Mouse (Mus musculus) midbrain, embryonic 15.5 days (tissue): Measurements from ENCODE around the gene Golgb1. TPM values are rescaled to one million over a fixed set of nuclear protein-coding genes. Genes with fewer than 3 reads are reported as not detected.

Experiments used
- ATAC-seq: fragments of 200-750 bp; cut with Nextera tagmentation; replicated peaks from 2 replicates; pipeline ENCODE4 v1.8.0; 2017; ENCODE audit warnings: moderate TSS enrichment
- H3K27ac ChIP-seq: fragments of 300-500 bp; sonication (generic); 2 replicates; pipeline ENCODE4 v1.5.1; 2015; ENCODE audit warnings: mild to moderate bottlenecking, inconsistent platforms
- H3K27me3 ChIP-seq: fragments of 300-500 bp; sonication (generic); replicated peaks from 2 replicates; pipeline ENCODE4 v1.6.1; 2015; ENCODE audit warnings: inconsistent platforms
- H3K36me3 ChIP-seq: fragments of 300-500 bp; sonication (generic); replicated peaks from 2 replicates; pipeline ENCODE4 v1.6.1; 2015; ENCODE audit warnings: inconsistent platforms
- H3K4me1 ChIP-seq: fragments of 300-500 bp; sonication (generic); 2 replicates; pipeline ENCODE4 v1.6.1; 2015; ENCODE audit warnings: inconsistent platforms
- H3K4me2 ChIP-seq: fragments of 300-500 bp; sonication (generic); 2 replicates; pipeline ENCODE4 v1.6.1; 2015; ENCODE audit warnings: inconsistent platforms, mild to moderate bottlenecking, moderate library complexity
- H3K4me3 ChIP-seq: fragments of 300-500 bp; sonication (generic); 2 replicates; pipeline ENCODE4 v1.5.1; 2015; ENCODE audit warnings: mild to moderate bottlenecking, inconsistent platforms
- H3K9ac ChIP-seq: fragments of 300-500 bp; sonication (generic); 2 replicates; pipeline ENCODE4 v1.6.1; 2015; ENCODE audit warnings: mild to moderate bottlenecking, inconsistent platforms
- H3K9me3 ChIP-seq: fragments of 300-500 bp; sonication (generic); 2 replicates; pipeline ENCODE4 v1.6.1; 2016; ENCODE audit warnings: inconsistent platforms
- WGBS: fragments of 180-500 bp; shearing (Covaris S2); methylation state at CpG from one replicate; pipeline ENCODE4 v1.1.7; 2015; ENCODE audit warnings: mixed read lengths; 5-methylcytosine and 5-hydroxymethylcytosine counted together
- polyA plus RNA-seq: library from polyadenylated mRNA; unstranded; fragments of >200 nt; fragmentation: Nextera tagmentation; extraction: Ambion mirVana; gene quantifications from 2 replicates; pipeline ENCODE4 v1.2.1, GENCODE M21; 2015

The Golgb1 gene
- polyA plus RNA-seq, 1 experiment from 2014 or later = 84.8 TPM

DNA sequence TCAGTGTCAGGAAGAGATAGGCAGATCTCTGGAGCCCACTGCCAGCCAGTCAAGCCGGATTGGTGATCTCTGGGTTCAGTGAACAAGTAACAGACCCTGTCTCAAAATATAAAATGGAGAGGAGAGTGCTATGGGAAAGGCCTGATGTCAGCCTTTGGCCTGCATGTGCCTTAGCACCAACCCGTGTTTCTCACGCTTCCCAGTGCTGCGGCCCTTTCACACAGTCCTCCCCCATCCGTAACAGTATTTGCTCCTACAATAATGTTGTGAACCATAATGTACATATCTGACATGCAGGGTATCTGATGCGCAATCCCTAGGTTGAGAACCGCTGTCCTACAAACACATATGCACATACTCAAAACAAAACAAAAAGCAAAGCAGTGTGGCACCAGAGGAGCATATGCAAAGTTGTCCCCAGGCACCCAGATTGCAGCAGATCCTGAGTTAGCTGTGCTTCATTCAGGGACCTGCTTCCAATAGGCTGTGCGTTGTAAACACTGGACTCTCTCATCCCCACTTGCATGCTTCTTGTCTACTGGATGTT is 46.2 kb downstream of the Golgb1 start:
- Histone ChIP-seq H3K9ac (no peak overlapping the region), H3K9me3 (no peaks in the 10 kb centered on the region), H3K4me2 (no peak overlapping the region), H3K27ac (no peak overlapping the region), H3K27me3 (no peaks in the 10 kb centered on the region), H3K36me3 (peaks cover 42% of the 10 kb centered on the region), H3K4me3 (no peak overlapping the region), H3K4me1 (no peaks in the 10 kb centered on the region)
- WGBS = 93% methylated on average over 8 of the region's 8 CpGs
- ATAC-seq = no peak

DNA sequence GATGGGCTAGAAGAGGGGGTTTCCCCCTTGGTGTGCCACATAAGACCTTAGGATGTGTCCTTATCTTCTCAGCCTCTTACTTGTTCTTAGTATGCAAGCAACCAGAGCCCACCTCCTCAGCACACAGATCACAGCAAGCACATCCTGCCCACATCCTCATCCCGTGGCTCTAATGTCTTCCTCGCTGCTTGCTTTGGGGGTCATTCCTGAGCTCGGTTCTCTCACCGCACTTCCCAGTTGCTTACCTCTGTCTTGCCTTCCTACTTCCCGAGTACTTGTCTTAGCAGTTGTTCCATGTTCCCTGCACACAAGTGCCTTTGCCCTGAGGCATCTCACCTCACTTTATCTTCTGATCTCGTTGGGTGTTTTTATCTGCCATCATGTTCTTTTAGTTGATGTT is 47.0 kb downstream of the Golgb1 start:
- WGBS = 89% methylated on average over 6 of the region's 6 CpGs
- Histone ChIP-seq H3K9me3 (no peaks in the 10 kb centered on the region), H3K4me3 (no peak overlapping the region), H3K36me3 (peaks cover 48% of the 10 kb centered on the region), H3K4me1 (no peaks in the 10 kb centered on the region), H3K27ac (no peak overlapping the region), H3K4me2 (no peak overlapping the region), H3K27me3 (no peaks in the 10 kb centered on the region), H3K9ac (no peak overlapping the region)
- no peak for ATAC-seq

DNA sequence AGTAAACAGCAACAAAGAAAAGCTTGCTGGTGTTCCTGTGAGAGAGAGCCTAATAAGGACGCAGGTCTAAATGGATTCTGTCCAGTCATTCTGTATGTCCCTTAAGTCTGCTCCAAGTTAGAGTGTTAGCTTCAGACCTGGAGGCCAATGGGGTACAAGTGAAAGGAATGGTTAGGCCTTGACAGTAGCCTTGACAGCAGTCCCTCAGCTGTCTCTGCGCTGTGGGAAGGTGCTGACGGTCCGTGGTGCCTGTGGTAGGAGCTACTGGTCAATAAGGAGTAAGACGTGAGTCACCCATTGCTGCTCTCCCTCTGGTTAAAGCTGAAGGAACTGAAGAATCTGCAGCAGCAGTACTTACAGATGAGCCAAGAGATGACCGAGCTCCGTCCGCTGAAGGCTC is 49.4 kb downstream of the Golgb1 start:
- no peak overlapping the region for H3K4me3 ChIP-seq
- no peak for ATAC-seq
- no peaks in the 10 kb centered on the region for H3K4me1 ChIP-seq
- no peaks in the 10 kb centered on the region for H3K9me3 ChIP-seq
- 94% methylated on average over 8 of the region's 8 CpGs for WGBS
- no peaks in the 10 kb centered on the region for H3K27me3 ChIP-seq
- peaks cover 46% of the 10 kb centered on the region for H3K36me3 ChIP-seq
- H3K27ac ChIP-seq = no peak overlapping the region
- no peak overlapping the region for H3K4me2 ChIP-seq
- no peak overlapping the region for H3K9ac ChIP-seq

DNA sequence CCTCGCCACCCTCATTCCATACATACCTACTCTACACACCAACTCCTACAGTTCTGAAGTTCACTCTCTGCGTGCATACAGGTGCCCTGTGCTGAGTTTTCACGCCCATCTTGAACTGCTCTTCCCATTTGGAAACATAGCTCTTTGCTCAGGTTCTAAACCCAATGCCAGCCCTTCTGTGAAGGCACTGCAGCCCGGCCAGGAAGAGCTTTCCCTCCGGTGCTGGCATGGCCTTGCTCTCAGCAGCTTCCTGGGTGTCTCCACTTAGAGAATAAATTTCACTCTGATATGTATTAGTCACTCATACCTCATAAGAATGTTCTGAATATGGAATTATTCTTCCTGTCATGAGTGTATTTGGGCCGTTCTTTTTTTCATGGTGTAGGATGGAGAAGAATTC is 50.4 kb downstream of the Golgb1 start:
- no peak overlapping the region for H3K27ac ChIP-seq
- H3K4me3 ChIP-seq = no peak overlapping the region
- H3K36me3 ChIP-seq = peaks cover 48% of the 10 kb centered on the region
- no peaks in the 10 kb centered on the region for H3K4me1 ChIP-seq
- H3K9me3 ChIP-seq = no peaks in the 10 kb centered on the region
- no peak overlapping the region for H3K4me2 ChIP-seq
- H3K9ac ChIP-seq = no peak overlapping the region
- no peak for ATAC-seq
- 96% methylated on average over 6 of the region's 6 CpGs for WGBS
- H3K27me3 ChIP-seq = no peaks in the 10 kb centered on the region

DNA sequence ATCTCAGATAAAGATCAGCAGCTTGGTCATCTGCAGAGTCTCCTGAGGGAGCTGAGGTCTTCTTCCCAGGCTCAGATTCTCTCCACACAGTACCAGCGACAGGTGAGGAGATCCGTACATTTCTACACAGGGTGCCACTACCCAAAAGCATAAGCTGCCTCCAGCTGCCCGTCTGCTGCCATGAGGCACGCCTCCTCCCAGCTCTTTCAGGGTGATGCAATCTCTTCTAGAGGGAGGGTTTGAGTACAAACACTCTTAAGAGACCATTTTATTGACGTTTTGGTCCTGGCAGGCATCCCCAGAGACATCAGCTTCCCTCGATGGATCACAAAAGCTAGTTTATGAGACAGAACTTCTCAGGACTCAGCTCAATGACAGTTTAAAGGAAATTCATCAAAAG is 50.9 kb downstream of the Golgb1 start:
- Histone ChIP-seq H3K4me1 (no peaks in the 10 kb centered on the region), H3K9ac (no peak overlapping the region), H3K4me2 (no peak overlapping the region), H3K9me3 (no peaks in the 10 kb centered on the region), H3K36me3 (peaks cover 49% of the 10 kb centered on the region), H3K27me3 (no peaks in the 10 kb centered on the region), H3K4me3 (no peak overlapping the region), H3K27ac (no peak overlapping the region)
- no peak for ATAC-seq
- 89% methylated on average over 6 of the region's 6 CpGs for WGBS

DNA sequence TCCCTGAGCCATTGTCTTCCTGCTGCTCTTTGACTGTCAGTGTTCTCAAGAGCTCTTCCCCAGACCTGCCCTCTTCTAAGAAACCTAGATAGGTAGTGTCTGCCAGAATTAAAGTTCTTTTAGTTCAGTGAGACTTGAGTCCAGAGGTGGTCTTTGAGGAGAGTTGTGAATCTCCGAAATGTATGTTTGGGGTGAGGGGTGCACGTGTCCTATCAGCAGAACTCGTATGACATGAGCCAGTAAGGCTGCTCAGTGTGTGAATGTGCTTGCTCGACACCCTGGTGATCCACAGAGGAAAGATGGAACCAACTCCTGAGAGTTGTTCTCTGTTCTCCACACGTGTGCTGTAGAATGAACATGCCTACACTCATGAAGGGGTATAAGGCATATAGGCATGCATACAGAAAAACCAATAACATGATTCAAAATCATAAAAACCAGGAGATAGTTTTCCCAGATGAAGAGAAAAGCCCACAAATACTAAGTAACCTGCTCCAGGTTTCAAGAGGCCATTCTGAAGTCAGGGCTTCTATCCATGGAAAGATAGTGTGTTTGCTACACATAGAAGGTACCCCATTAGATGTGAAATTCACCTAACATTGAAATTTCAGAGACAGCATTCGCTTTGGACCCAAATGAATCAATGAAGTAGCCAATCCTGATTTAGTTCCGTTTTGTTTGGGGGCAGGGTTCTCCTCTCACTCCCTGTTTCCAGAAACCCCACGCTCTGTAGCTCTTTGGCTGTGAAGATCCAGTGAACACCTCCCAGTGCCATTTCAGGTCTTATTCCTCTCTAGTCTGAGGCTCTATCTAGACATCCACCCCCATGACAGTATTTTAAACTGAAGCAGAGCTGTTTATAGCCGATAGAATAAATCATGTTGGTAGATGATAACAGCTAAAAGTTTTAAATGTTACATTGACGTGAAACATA is 51.8 kb downstream of the Golgb1 start:
- 93% methylated on average over 10 of the region's 10 CpGs for WGBS
- Histone ChIP-seq H3K9ac (no peak overlapping the region), H3K27ac (no peak overlapping the region), H3K36me3 (peaks cover 55% of the 10 kb centered on the region), H3K4me3 (no peak overlapping the region), H3K27me3 (no peaks in the 10 kb centered on the region), H3K4me2 (no peak overlapping the region), H3K9me3 (no peaks in the 10 kb centered on the region), H3K4me1 (no peaks in the 10 kb centered on the region)
- no peak for ATAC-seq

DNA sequence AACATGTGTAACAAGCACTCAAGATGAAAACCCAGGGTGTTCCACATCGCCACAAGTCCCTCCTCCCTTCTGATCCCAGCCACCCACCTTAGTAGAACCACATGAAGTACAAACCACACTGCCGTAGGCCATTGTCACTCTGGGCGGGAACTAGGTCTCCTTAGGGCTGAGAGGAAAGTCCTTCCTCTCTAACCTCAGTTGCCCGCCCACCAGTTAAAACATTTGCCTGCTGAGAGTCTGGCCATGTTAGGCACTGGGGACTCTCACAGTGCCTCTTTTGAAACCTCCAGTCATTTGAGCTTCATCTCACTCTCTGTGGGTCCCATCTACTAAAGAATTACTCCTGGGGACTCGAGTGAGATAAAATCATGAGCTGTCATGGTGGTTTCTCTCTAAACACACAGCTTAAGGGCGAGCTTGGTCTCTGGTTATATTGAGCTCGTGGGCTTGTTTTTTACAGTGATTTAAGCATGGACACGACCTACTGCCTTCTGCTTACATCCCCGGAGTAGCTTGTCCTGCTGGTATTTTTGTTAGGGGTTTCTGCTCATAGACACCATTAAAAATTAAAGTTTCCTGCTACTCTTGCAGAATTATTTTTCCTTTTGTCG is 52.7 kb downstream of the Golgb1 start:
- no peaks in the 10 kb centered on the region for H3K27me3 ChIP-seq
- 91% methylated on average over 10 of the region's 10 CpGs for WGBS
- H3K27ac ChIP-seq = no peak overlapping the region
- H3K4me3 ChIP-seq = no peak overlapping the region
- H3K9me3 ChIP-seq = no peaks in the 10 kb centered on the region
- ATAC-seq = no peak
- H3K4me1 ChIP-seq = no peaks in the 10 kb centered on the region
- peaks cover 60% of the 10 kb centered on the region for H3K36me3 ChIP-seq
- no peak overlapping the region for H3K9ac ChIP-seq
- H3K4me2 ChIP-seq = no peak overlapping the region

DNA sequence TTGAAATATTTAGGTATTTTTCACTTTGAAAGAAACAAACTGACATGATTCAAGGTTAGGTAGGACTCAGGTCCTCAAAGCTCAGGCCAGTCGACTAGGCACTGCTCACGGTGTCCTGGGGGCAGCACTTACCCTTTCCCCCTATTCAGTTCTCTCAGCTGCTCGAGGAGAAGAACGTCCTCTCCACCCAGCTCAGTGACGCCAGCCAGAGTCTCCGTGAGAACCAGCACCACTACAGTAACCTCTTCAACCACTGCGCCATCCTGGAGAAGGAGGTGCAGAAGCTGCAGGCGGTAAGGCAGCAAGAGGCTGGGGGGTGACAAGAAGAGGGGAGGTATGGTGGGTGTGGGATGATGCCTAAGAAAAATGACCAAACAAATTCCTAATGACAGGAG is 53.2 kb downstream of the Golgb1 start:
- H3K9me3 ChIP-seq = no peaks in the 10 kb centered on the region
- H3K9ac ChIP-seq = no peak overlapping the region
- H3K27me3 ChIP-seq = no peaks in the 10 kb centered on the region
- no peak overlapping the region for H3K27ac ChIP-seq
- peaks cover 64% of the 10 kb centered on the region for H3K36me3 ChIP-seq
- H3K4me2 ChIP-seq = no peak overlapping the region
- H3K4me3 ChIP-seq = no peak overlapping the region
- ATAC-seq = no peak
- no peaks in the 10 kb centered on the region for H3K4me1 ChIP-seq
- WGBS = 92% methylated on average over 8 of the region's 8 CpGs

DNA sequence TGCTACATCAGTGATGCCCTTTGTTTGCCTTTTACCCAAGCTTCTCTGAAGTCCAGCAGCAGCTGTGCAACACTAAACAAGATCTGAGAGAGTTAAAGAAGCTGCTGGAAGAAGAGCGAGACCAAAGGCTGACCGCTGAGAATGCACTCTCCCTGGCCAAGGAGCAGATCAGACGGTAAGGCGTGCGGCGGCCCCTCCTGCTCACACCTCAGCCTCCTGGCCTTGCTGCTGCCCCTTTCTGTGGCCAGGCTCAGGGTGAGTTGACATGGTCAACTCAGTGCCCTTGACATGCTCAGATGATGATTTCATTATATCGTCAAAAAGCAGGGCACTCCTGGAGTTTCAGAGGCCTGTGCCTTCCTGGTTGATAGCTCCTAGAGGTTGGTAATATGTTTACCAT is 54.3 kb downstream of the Golgb1 start:
- no peaks in the 10 kb centered on the region for H3K4me1 ChIP-seq
- H3K27ac ChIP-seq = no peak overlapping the region

DNA sequence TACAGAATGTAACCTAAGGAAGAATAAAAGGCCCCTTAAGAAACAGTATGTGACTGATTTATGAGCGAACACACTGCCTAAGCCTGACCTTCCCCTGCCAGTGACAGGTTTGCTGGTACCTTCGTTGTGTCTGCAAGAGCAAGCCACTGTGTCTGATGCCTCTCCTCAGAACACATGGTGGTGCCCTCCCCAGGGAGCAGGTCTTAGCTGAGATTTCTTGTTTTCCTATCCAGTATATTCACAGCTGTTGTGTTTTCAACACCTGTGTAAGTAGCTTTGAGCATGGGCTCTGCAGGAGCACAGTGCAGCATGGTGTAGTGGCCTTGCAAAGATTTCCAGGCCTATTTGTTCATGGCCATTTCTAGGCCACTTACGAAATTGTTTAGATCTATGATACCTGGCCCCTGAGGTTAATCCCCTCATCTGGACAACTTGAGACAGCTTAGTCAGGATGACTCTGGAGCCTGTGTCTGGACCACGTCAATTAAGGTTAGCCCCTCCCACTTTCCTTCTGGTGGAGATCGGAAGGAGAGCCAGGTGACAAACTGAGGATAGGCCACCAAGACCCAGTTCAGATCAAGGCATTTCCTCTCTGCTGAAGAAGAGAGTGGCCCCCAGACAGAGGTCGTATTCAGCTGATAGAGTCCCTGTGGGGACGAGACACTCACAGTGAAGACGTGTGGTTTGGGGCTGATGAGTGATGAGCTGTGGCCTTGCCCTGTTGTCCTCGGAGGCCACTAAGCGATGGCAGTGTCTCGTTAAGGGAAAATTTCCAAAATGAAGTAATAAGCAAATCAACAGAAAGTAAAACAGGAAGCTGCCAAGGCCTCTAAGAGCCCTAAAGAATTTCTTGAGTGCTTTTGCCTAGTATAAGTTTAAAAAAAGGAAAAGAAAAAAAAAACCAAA is 55.5 kb downstream of the Golgb1 start:
- Histone ChIP-seq H3K36me3 (peaks cover 54% of the 10 kb centered on the region), H3K27ac (no peak overlapping the region), H3K4me3 (no peak overlapping the region), H3K9me3 (no peaks in the 10 kb centered on the region), H3K9ac (no peak overlapping the region), H3K4me1 (no peaks in the 10 kb centered on the region), H3K4me2 (no peak overlapping the region), H3K27me3 (no peaks in the 10 kb centered on the region)
- 87% methylated on average over 11 of the region's 11 CpGs for WGBS
- no peak for ATAC-seq

More for the DNA sequence above, 54.3 kb downstream of the Golgb1 start:
- no peak overlapping the region for H3K9ac ChIP-seq
- no peaks in the 10 kb centered on the region for H3K27me3 ChIP-seq
- H3K9me3 ChIP-seq = no peaks in the 10 kb centered on the region
- no peak overlapping the region for H3K4me2 ChIP-seq
- peaks cover 62% of the 10 kb centered on the region for H3K36me3 ChIP-seq
- ATAC-seq = no peak
- WGBS = 94% methylated on average over 7 of the region's 7 CpGs
- no peak overlapping the region for H3K4me3 ChIP-seq

DNA sequence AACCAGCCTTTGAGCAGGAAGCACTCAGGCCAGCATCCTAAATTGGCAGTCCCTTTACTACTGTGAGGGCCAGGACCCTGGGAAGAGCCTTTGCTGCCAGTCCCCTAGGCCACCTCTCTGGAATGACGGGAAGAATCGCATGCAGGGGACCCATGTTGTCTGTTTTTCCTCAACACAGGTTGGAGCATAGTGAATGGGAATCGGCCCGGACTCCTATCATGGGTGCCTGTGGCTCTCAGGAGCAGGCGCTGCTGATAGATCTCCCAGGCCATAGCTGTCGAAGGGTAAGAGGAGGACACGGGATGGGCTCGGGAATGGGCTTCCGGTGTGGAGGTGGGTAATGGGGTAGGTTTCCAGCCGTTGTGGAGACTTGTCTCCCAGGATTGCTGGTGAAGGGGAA is 56.4 kb downstream of the Golgb1 start:
- Histone ChIP-seq H3K27ac (no peak overlapping the region), H3K9ac (no peak overlapping the region), H3K27me3 (no peaks in the 10 kb centered on the region), H3K9me3 (no peaks in the 10 kb centered on the region), H3K4me1 (no peaks in the 10 kb centered on the region), H3K4me3 (no peak overlapping the region), H3K4me2 (no peak overlapping the region), H3K36me3 (peaks cover 45% of the 10 kb centered on the region)
- no peak for ATAC-seq
- 93% methylated on average over 10 of the region's 10 CpGs for WGBS

DNA sequence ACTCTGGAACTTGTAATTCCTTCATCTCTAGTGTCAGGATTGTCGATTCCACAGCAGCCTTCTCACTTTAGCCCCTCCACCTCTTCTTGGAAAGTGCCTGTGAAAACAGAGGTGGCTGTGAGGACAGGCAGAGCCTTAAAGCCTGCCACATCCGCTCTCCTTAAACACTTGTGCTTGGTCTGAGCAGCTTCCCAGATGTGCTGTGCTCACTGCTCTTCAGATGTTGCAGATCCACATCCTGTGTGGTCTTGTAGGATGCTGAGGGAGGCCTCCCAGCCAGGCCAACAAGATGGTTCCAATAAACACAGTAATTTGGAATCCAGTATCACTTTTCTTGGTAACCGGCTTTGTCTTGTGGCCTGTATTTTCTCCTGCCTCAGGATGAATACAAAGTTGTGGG is 57.0 kb downstream of the Golgb1 start:
- no peaks in the 10 kb centered on the region for H3K4me1 ChIP-seq
- H3K36me3 ChIP-seq = peaks cover 41% of the 10 kb centered on the region
- H3K9ac ChIP-seq = no peak overlapping the region
- H3K4me3 ChIP-seq = no peak overlapping the region
- no peaks in the 10 kb centered on the region for H3K27me3 ChIP-seq
- H3K9me3 ChIP-seq = no peaks in the 10 kb centered on the region
- H3K4me2 ChIP-seq = no peak overlapping the region
- H3K27ac ChIP-seq = no peak overlapping the region
- WGBS = 92% methylated on average over 3 of the region's 3 CpGs
- ATAC-seq = no peak
